Mouse (Mus musculus) neural tube, embryonic 14.5 days (tissue): ENCODE data around the gene Btbd11. TPM values are rescaled to one million over a fixed set of nuclear protein-coding genes. Genes with fewer than 3 reads are reported as not detected.

ENCODE experiments used
- ATAC-seq: fragments of 200-750 bp; cut with Nextera tagmentation; 2 replicates; pipeline ENCODE4 v1.8.0; 2017; ENCODE audit warnings: low read depth, mild to moderate bottlenecking, moderate TSS enrichment, moderate library complexity
- H3K27ac ChIP-seq: fragments of 300-500 bp; sonication (generic); 2 replicates; pipeline ENCODE4 v1.5.1; 2014; ENCODE audit warnings: low read depth, mild to moderate bottlenecking, control low read depth, low read length, moderate library complexity, mixed read lengths
- H3K27me3 ChIP-seq: fragments of 300-500 bp; sonication (generic); 2 replicates; pipeline ENCODE4 v1.6.1; 2014; ENCODE audit warnings: low read length; ENCODE audit not compliant: control insufficient read depth, insufficient read depth
- H3K36me3 ChIP-seq: fragments of 300-500 bp; sonication (generic); 2 replicates; pipeline ENCODE4 v1.6.1; 2014; ENCODE audit warnings: low read length, mixed read lengths; ENCODE audit not compliant: control insufficient read depth, insufficient read depth
- H3K4me1 ChIP-seq: fragments of 300-500 bp; sonication (generic); 2 replicates; pipeline ENCODE4 v1.6.1; 2014; ENCODE audit warnings: low read length; ENCODE audit not compliant: control insufficient read depth, insufficient read depth
- H3K4me2 ChIP-seq: fragments of 300-500 bp; sonication (generic); 2 replicates; pipeline ENCODE4 v1.6.1; 2014; ENCODE audit warnings: mild to moderate bottlenecking, low read depth, low read length, control low read depth
- H3K4me3 ChIP-seq: fragments of 300-500 bp; sonication (generic); 2 replicates; pipeline ENCODE4 v1.5.1; 2014; ENCODE audit warnings: low read depth, low read length, control low read depth, mixed read lengths
- H3K9ac ChIP-seq: fragments of 300-500 bp; sonication (generic); replicated peaks from 2 replicates; pipeline ENCODE4 v1.6.1; 2014; ENCODE audit warnings: low read depth, mild to moderate bottlenecking, control low read depth, low read length, mixed read lengths
- H3K9me3 ChIP-seq: fragments of 300-500 bp; sonication (generic); 2 replicates; pipeline ENCODE4 v1.6.1; 2016; ENCODE audit warnings: low read length; ENCODE audit not compliant: control insufficient read depth
- WGBS: fragments of 180-500 bp; shearing (Covaris S2); extraction: QIAGEN DNeasy Blood & Tissue Kit; methylation state at CpG from one replicate; pipeline ENCODE4 v1.1.7; 2014; 5-methylcytosine and 5-hydroxymethylcytosine counted together
- polyA plus RNA-seq: library from polyadenylated mRNA; unstranded; fragments of >200 nt; fragmentation: Nextera tagmentation; extraction: Ambion mirVana; gene quantifications from 2 replicates; pipeline ENCODE4 v1.2.1, GENCODE M21; 2014

Btbd11 gene
- polyA plus RNA-seq, 1 experiment from 2014 or later, result 32.1 TPM

GRCm38 (mm10) chr10:85539510-85540120, 153.0 kb downstream of the Btbd11 start:
- ATAC-seq, result peak; percentile 64; the same call in 1 of the 2 replicates
- H3K4me2 ChIP-seq, result no peak overlapping the region
- no peaks in the 10 kb centered on the region for H3K27me3 ChIP-seq
- H3K9me3 ChIP-seq, result no peaks in the 10 kb centered on the region
- H3K4me3 ChIP-seq, result no peak overlapping the region
- H3K27ac ChIP-seq, result peak overlapping the region; percentile 4; the same call in 1 of the 2 replicates
- no peaks in the 10 kb centered on the region for H3K36me3 ChIP-seq
- no peak overlapping the region for H3K9ac ChIP-seq
- 9% methylated on average over 8 of the region's 8 CpGs for WGBS
- 0 out of 2 replicates have a peak, but pooled peaks cover 2% of the 10 kb centered on the region for H3K4me1 ChIP-seq

- Histone ChIP-seq H3K27me3 (no peaks in the 10 kb centered on the region), H3K9me3 (no peaks in the 10 kb centered on the region), H3K27ac (peak overlapping the region; percentile 4; the same call in 1 of the 2 replicates), H3K4me1 (0 out of 2 replicates have a peak, but pooled peaks cover 2% of the 10 kb centered on the region), H3K4me3 (no peak overlapping the region), H3K4me2 (no peak overlapping the region), H3K36me3 (no peaks in the 10 kb centered on the region), H3K9ac (no peak overlapping the region)
- WGBS, result 81% methylated on average over 13 of the region's 13 CpGs
- ATAC-seq, result no peak
Measured at GRCm38 (mm10) chr10:85540311-85541093, 153.9 kb downstream of the Btbd11 start.

- Histone ChIP-seq H3K9ac (no peak overlapping the region), H3K9me3 (no peaks in the 10 kb centered on the region), H3K27ac (no peak overlapping the region), H3K4me2 (no peak overlapping the region), H3K4me3 (no peak overlapping the region), H3K27me3 (no peaks in the 10 kb centered on the region), H3K4me1 (0 out of 2 replicates have a peak, but pooled peaks cover 2% of the 10 kb centered on the region), H3K36me3 (no peaks in the 10 kb centered on the region)
- ATAC-seq, result no peak
- WGBS, result 86% methylated on average over 3 of the region's 3 CpGs
Measured at GRCm38 (mm10) chr10:85541481-85541880, 154.9 kb downstream of the Btbd11 start.

- no peak overlapping the region for H3K27ac ChIP-seq
- no peaks in the 10 kb centered on the region for H3K36me3 ChIP-seq
- no peaks in the 10 kb centered on the region for H3K9me3 ChIP-seq
- WGBS, result 94% methylated on average over 14 of the region's 14 CpGs
- ATAC-seq, result no peak
- no peaks in the 10 kb centered on the region for H3K27me3 ChIP-seq
- no peak overlapping the region for H3K9ac ChIP-seq
- no peak overlapping the region for H3K4me2 ChIP-seq
- no peak overlapping the region for H3K4me3 ChIP-seq
- 0 out of 2 replicates have a peak, but pooled peaks cover 2% of the 10 kb centered on the region for H3K4me1 ChIP-seq
Measured at GRCm38 (mm10) chr10:85541892-85542630, 155.4 kb downstream of the Btbd11 start.

DNA sequence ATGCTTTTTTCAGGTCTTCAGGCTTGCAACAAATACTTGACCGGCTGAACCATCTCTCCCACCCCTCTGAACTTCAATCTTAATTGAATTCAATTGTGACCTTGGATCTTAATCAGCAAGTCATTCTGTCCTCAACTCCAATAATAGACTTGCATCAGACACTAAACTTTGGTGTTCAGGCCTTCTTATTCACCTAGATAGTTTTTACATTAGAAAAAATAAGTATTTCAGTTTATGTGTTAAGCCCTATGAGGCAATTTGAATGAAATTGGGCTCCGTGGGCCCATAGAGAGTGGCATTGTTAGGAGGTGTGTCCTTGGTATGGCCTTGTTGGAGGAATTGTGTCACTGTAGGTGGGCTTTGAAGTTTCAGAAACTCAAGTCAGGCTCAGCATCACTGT, 156.7 kb downstream of the Btbd11 start:
- no peak for ATAC-seq
- Histone ChIP-seq H3K9ac (no peak overlapping the region), H3K4me1 (0 out of 2 replicates have a peak, but pooled peaks cover 2% of the 10 kb centered on the region), H3K4me2 (no peak overlapping the region), H3K4me3 (no peak overlapping the region), H3K36me3 (no peaks in the 10 kb centered on the region), H3K27me3 (no peaks in the 10 kb centered on the region), H3K27ac (no peak overlapping the region), H3K9me3 (no peaks in the 10 kb centered on the region)
- WGBS, result 91% methylated on average over 2 of the region's 2 CpGs

- Histone ChIP-seq H3K4me1 (no peaks in the 10 kb centered on the region), H3K27ac (no peak overlapping the region), H3K9ac (no peak overlapping the region), H3K36me3 (no peaks in the 10 kb centered on the region), H3K27me3 (no peaks in the 10 kb centered on the region), H3K4me2 (no peak overlapping the region), H3K4me3 (no peak overlapping the region), H3K9me3 (no peaks in the 10 kb centered on the region)
- ATAC-seq, result no peak
- WGBS, result 62% methylated on average over 5 of the region's 5 CpGs
Measured at GRCm38 (mm10) chr10:85544991-85545390, 158.4 kb downstream of the Btbd11 start.

DNA sequence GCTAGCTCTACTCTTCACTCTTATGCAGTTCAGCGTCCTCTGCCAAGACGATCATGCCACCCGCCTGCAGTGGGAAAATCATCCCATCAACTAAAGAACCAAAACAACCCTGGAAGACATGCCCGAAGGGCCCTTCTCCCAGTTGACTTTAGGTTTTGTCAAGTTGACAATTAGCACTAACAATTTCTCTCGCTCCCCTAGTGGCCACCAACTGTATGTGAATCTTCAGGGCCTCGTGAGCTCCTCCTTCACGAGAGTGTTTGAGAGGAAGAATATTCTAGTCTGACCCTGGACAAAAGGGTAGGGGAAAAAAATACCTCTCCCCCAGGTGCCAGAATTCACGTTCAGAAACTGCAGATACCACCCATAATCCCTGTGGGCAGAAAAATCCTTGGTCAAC, 168.6 kb downstream of the Btbd11 start:
- H3K27me3 ChIP-seq, result no peaks in the 10 kb centered on the region
- no peaks in the 10 kb centered on the region for H3K9me3 ChIP-seq
- H3K36me3 ChIP-seq, result no peaks in the 10 kb centered on the region
- H3K4me3 ChIP-seq, result no peak overlapping the region
- no peak for ATAC-seq
- no peak overlapping the region for H3K9ac ChIP-seq
- no peaks in the 10 kb centered on the region for H3K4me1 ChIP-seq
- H3K4me2 ChIP-seq, result no peak overlapping the region
- H3K27ac ChIP-seq, result no peak overlapping the region
- 67% methylated on average over 8 of the region's 8 CpGs for WGBS

- no peak overlapping the region for H3K9ac ChIP-seq
- H3K27ac ChIP-seq, result no peak overlapping the region
- no peaks in the 10 kb centered on the region for H3K36me3 ChIP-seq
- H3K4me1 ChIP-seq, result no peaks in the 10 kb centered on the region
- no peaks in the 10 kb centered on the region for H3K9me3 ChIP-seq
- H3K27me3 ChIP-seq, result no peaks in the 10 kb centered on the region
- ATAC-seq, result no peak
- H3K4me2 ChIP-seq, result no peak overlapping the region
- no peak overlapping the region for H3K4me3 ChIP-seq
- WGBS, result 90% methylated on average over 14 of the region's 14 CpGs
Measured at GRCm38 (mm10) chr10:85561418-85561817, 174.8 kb downstream of the Btbd11 start.

GRCm38 (mm10) chr10:85571456-85571855, 184.8 kb downstream of the Btbd11 start:
- Histone ChIP-seq H3K36me3 (no peaks in the 10 kb centered on the region), H3K4me2 (no peak overlapping the region), H3K4me3 (no peak overlapping the region), H3K27ac (no peak overlapping the region), H3K9ac (no peak overlapping the region), H3K9me3 (no peaks in the 10 kb centered on the region), H3K4me1 (no peaks in the 10 kb centered on the region), H3K27me3 (no peaks in the 10 kb centered on the region)
- no peak for ATAC-seq
- 92% methylated on average over 5 of the region's 5 CpGs for WGBS
